Comparison of ENCODE assay signal across 8 mouse cellular contexts in genomic region chr10:10321119-10321781, GRCm38 (mm10).
DNase-seq lines count a peak whose midpoint lies in the region; ATAC-seq and TF ChIP-seq lines count a peak whose summit lies in the region.

No protein-coding gene starts in this region.

- no peak overlapping the region for H3K27ac ChIP-seq in lung, embryonic 15.5 days
- 0 out of 2 replicates have a peak overlapping the region, but pooled peaks have one; percentile 36 for H3K27ac ChIP-seq in olfactory bulb, adult 2 months (ENCODE audit: insufficient read depth, low read depth, low read length)

- H3K9me3 ChIP-seq in lung, embryonic 15.5 days = no peaks in the 10 kb centered on the region

- DNase-seq in MEL-GATA-1-ER (ENCODE audit: extremely low read depth, low read depth) = peak; percentile 33
- DNase-seq in cerebellum, adult 18-20 months = peak; percentile 77 to 85
- peak; percentile 72 for DNase-seq in forelimb bud, embryonic 11.5 days (ENCODE audit: low read depth, low spot score)
- peak; percentile 65 for DNase-seq in layer of hippocampus, adult 9-10 months (ENCODE audit: low spot score)
- peak; percentile 24 to 34 for DNase-seq in thymus, postnatal 36 days

- WGBS in lung, embryonic 15.5 days = 12% methylated on average over 20 of the region's 20 CpGs
- WGBS in olfactory bulb, adult 2 months = 7% methylated on average over 20 of the region's 20 CpGs

- TF ChIP-seq CTCF in olfactory bulb, adult 2 months (IDR thresholded peaks at IDR 0.05; ENCODE audit: insufficient read depth, low read depth, low read length) = peak; percentile 58

- no peaks in the 10 kb centered on the region for H3K27me3 ChIP-seq in lung, embryonic 15.5 days

- ATAC-seq in hematopoietic stem cell, adult 5-6 weeks (replicated peaks in 1 of 2; ENCODE audit: insufficient read depth in 1 of 2, low FRiP score in 2 of 2, low TSS enrichment in 1 of 2, low read depth in 1 of 2, poor library complexity in 2 of 2, severe bottlenecking in 2 of 2) = peak; percentile 96
- peak; percentile 94 for ATAC-seq in lung, embryonic 15.5 days (ENCODE audit: borderline replicate concordance, extremely low read depth, low FRiP score, low TSS enrichment)

- no peak overlapping the region for H3K9ac ChIP-seq in lung, embryonic 15.5 days

- no peaks in the 10 kb centered on the region for H3K36me3 ChIP-seq in lung, embryonic 15.5 days

- peak overlapping the region; percentile 47 for H3K4me2 ChIP-seq in lung, embryonic 15.5 days

- H3K4me3 ChIP-seq in lung, embryonic 15.5 days = no peak overlapping the region
- peak overlapping the region; percentile 38 for H3K4me3 ChIP-seq in olfactory bulb, adult 2 months (ENCODE audit: insufficient read depth, low read depth, low read length)

- TF ChIP-seq POLR2A in olfactory bulb, adult 2 months (IDR thresholded peaks at IDR 0.05; ENCODE audit: insufficient read depth, low read depth, low read length) = no peak

- H3K4me1 ChIP-seq in lung, embryonic 15.5 days = no peaks in the 10 kb centered on the region
- H3K4me1 ChIP-seq in olfactory bulb, adult 2 months (ENCODE audit: control insufficient read depth, insufficient read depth, low read length) = peaks cover 12% of the 10 kb centered on the region

Comparison
In these comparisons a context has a peak if more than half of its experiments do, and no peak if none do; other contexts are left out.
1. DNase-seq: peak in every context shown above with its lines; median percentile 81 in cerebellum, adult 18-20 months; 72 in forelimb bud, embryonic 11.5 days; 65 in layer of hippocampus, adult 9-10 months; 33 in MEL-GATA-1-ER; 29 in thymus, postnatal 36 days.